Mouse (Mus musculus): ENCODE results near the gene BC024978. TPM values are rescaled to one million over a fixed set of nuclear protein-coding genes. Genes with fewer than 3 reads are reported as not detected.

Gene BC024978
- polyA plus RNA-seq, 2 experiments, result 0.56 to 1.9 TPM

DNA sequence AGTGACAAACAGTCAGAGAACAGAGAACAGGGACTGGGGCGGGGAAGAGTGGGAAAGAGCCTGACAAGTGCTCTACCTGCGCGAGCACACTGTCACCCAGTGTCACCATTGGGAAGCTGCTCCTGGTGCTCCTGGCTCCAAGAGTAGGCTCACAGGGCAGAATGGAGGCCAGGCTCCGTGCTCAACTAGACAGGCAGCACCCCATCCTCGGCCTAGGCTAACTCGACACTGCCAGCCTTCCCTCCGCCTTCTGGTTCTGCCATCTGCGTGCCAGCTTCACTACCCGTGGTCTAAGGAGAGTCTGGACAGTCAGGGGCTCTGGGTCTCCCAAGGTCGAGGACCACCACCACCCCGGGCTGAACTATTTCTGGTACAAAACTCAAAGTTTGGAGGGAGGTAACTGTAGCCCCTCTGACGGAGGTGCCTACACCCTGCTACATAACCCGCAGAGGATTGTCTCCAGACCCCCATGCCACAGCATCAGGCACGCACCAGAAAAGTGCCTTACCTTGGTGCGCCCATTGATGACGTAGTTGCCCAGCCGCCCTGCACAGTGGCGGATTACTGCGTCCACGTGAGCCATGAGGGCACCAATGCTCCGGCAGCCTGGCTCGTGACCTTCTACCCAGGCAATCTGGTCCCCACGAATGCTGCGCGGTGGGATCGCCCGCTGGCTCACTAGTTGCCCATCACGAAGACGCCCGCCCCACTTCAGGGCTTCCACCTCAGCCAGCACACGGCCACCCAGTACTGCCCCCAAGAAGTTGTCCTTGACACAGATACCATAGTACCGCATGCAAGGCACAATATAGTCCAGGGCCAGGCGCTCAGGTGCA lies 31.3 kb upstream of the BC024978 start:
- 84% methylated on average over 33 of the region's 33 CpGs for WGBS (ENCODE audit: insufficient replicate concordance)
- Histone ChIP-seq H3K4me2 (ENCODE audit: low read depth) (peak overlapping the region; percentile 8; the same call in 1 of the 2 replicates), H3K4me1 (replicated peaks; ENCODE audit: control insufficient read depth in 2 of 2, insufficient read depth in 2 of 2, low read length in 1 of 2) (peaks cover 0 to 19% of the 10 kb centered on the region in 2 experiments; a peak in 3 of 4 replicates), H3K36me3 (replicated peaks; ENCODE audit: control insufficient read depth, insufficient read depth, low read depth) (no peaks in the 10 kb centered on the region), H3K9ac (replicated peaks) (no peak overlapping the region), H3K9me3 (ENCODE audit: control insufficient read depth, low read length) (no peaks in the 10 kb centered on the region), H3K27ac (no peak overlapping the region), H3K4me3 (ENCODE audit: insufficient read depth in 1 of 2, low read depth in 2 of 2, low read length in 2 of 2) (no peak overlapping the region), H3K27me3 (ENCODE audit: control insufficient read depth, insufficient read depth, low read length) (no peaks in the 10 kb centered on the region)
- TF ChIP-seq CTCF (IDR thresholded peaks at IDR 0.05; ENCODE audit: low read depth), result no peak
- TF ChIP-seq EP300 (IDR thresholded peaks at IDR 0.05; ENCODE audit: low read depth), result no peak
- ATAC-seq (ENCODE audit: insufficient read depth) (no peak), DNase-seq (ENCODE audit: low read depth in 3 of 3, low spot score in 3 of 3) (no peak)

DNA sequence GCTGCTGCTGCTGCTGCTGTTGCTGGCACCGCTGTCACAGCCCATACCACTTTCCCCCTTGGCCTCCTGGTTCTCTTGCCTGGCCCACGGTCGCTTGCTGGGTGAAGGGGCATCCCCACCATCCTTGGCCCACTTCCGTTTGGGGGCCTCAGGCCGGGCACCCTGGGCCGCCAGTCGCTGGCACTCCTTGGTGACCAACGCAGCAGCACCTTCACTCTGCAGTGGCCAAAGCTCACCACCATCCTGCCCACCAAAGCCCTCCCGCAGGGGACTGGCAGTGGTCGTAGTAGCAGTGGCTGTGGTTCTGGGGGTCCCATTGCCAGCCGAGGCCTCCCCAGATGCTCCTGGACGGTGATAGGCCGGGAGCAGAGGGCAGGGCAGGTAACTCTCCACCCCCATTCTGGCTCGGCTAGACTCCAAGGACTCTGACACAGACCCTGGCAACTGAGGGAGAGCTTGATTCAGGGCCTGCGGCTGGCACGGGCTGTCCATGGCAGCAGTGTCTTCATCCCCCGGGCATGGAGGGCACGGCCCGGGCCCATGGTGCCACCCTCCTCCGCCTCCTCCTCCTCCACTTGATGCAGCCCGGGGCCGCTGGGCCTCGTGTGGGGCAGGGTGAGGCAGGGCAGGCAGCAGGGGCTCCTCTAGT lies 30.4 kb upstream of the BC024978 start:
- DNase-seq (ENCODE audit: low read depth in 3 of 3, low spot score in 3 of 3) (no peak), ATAC-seq (ENCODE audit: insufficient read depth) (no peak)
- H3K4me1 ChIP-seq (replicated peaks; ENCODE audit: control insufficient read depth in 2 of 2, insufficient read depth in 2 of 2, low read length in 1 of 2), result peaks cover 0 to 18% of the 10 kb centered on the region in 2 experiments; a peak in 3 of 4 replicates
- peak overlapping the region; percentile 53; the same call in 1 of the 2 replicates for H3K27ac ChIP-seq
- H3K4me2 ChIP-seq (ENCODE audit: low read depth), result peak overlapping the region; percentile 78
- WGBS (ENCODE audit: insufficient replicate concordance), result 79% methylated on average over 23 of the region's 23 CpGs
- H3K9ac ChIP-seq (replicated peaks), result peak overlapping the region; percentile 74; the same call in 1 of the 2 replicates
- H3K9me3 ChIP-seq (ENCODE audit: control insufficient read depth, low read length), result no peaks in the 10 kb centered on the region
- peak overlapping the region; percentile 77 to 81; a peak in 3 of 4 replicates for H3K4me3 ChIP-seq (ENCODE audit: insufficient read depth in 1 of 2, low read depth in 2 of 2, low read length in 2 of 2)
- H3K36me3 ChIP-seq (replicated peaks; ENCODE audit: control insufficient read depth, insufficient read depth, low read depth), result no peaks in the 10 kb centered on the region
- H3K27me3 ChIP-seq (ENCODE audit: control insufficient read depth, insufficient read depth, low read length), result no peaks in the 10 kb centered on the region
- TF ChIP-seq EP300 (IDR thresholded peaks at IDR 0.05; ENCODE audit: low read depth) (no peak), CTCF (IDR thresholded peaks at IDR 0.05; ENCODE audit: low read depth) (no peak)

DNA sequence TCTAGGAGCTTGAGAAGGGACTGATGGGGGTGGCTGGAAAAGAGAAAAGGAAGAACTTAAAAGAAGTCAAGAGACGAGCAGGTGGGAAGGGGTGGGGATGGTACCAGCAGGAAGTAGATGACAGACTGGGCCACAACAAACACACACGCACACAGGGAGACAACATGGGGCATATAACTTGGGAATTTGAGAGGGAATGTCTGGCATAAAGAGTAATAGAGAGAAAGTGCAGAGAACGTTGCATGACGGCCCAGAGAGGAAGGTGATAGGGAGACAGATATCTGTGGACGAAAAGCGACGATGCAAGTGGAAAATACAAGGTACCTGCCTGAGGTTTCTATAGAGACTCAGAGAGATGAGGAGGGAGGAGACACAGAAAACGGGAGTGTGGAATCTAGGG lies 29.9 kb upstream of the BC024978 start:
- Histone ChIP-seq H3K27me3 (ENCODE audit: control insufficient read depth, insufficient read depth, low read length) (no peaks in the 10 kb centered on the region), H3K9me3 (ENCODE audit: control insufficient read depth, low read length) (no peaks in the 10 kb centered on the region), H3K27ac (peak overlapping the region; percentile 53), H3K4me1 (replicated peaks; ENCODE audit: control insufficient read depth in 2 of 2, insufficient read depth in 2 of 2, low read length in 1 of 2) (peaks cover 0 to 13% of the 10 kb centered on the region in 2 experiments; a peak in 3 of 4 replicates), H3K4me2 (ENCODE audit: low read depth) (peak overlapping the region; percentile 78), H3K36me3 (replicated peaks; ENCODE audit: control insufficient read depth, insufficient read depth, low read depth) (no peaks in the 10 kb centered on the region), H3K4me3 (ENCODE audit: insufficient read depth in 1 of 2, low read depth in 2 of 2, low read length in 2 of 2) (peak overlapping the region; percentile 77 to 81), H3K9ac (replicated peaks) (peak overlapping the region; percentile 74)
- ATAC-seq (ENCODE audit: insufficient read depth) (no peak), DNase-seq (ENCODE audit: low read depth in 3 of 3, low spot score in 3 of 3) (no peak)
- TF ChIP-seq EP300 (IDR thresholded peaks at IDR 0.05; ENCODE audit: low read depth) (no peak), CTCF (IDR thresholded peaks at IDR 0.05; ENCODE audit: low read depth) (no peak)
- 1% methylated on average over 8 of the region's 8 CpGs for WGBS (ENCODE audit: insufficient replicate concordance)

DNA sequence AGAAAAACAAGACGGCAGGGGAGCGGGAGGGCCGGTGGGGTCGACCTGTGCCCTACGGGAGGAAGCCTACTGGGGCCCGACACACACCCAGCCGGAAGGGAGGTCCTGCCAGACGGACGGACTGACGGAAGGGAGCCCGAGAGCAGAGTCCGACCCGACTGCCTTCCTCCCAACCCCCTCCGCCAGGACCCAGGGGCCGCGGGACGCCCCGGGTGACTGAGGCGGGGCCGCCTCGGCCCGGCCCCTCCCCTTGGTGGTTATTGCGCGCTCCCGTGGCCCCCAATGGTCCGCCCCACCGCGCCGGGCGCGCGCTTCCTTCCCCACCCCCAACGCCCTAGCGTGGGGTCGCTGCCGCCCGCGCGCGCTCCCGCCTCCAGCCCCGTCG lies 29.4 kb upstream of the BC024978 start:
- Histone ChIP-seq H3K9me3 (ENCODE audit: control insufficient read depth, low read length) (no peaks in the 10 kb centered on the region), H3K9ac (replicated peaks) (peak overlapping the region; percentile 74), H3K4me2 (ENCODE audit: low read depth) (peak overlapping the region; percentile 78), H3K4me3 (ENCODE audit: insufficient read depth in 1 of 2, low read depth in 2 of 2, low read length in 2 of 2) (peak overlapping the region; percentile 77 to 81), H3K27ac (peak overlapping the region; percentile 53), H3K36me3 (replicated peaks; ENCODE audit: control insufficient read depth, insufficient read depth, low read depth) (no peaks in the 10 kb centered on the region), H3K4me1 (replicated peaks; ENCODE audit: control insufficient read depth in 2 of 2, insufficient read depth in 2 of 2, low read length in 1 of 2) (peaks cover 0 to 12% of the 10 kb centered on the region in 2 experiments; a peak in 3 of 4 replicates), H3K27me3 (ENCODE audit: control insufficient read depth, insufficient read depth, low read length) (no peaks in the 10 kb centered on the region)
- no peak for TF ChIP-seq CTCF (IDR thresholded peaks at IDR 0.05; ENCODE audit: low read depth)
- no peak for TF ChIP-seq EP300 (IDR thresholded peaks at IDR 0.05; ENCODE audit: low read depth)
- ATAC-seq (ENCODE audit: insufficient read depth) (peak; percentile 75), DNase-seq (ENCODE audit: low read depth in 3 of 3, low spot score in 3 of 3) (peak; percentile 59 to 67 (median 66))
- WGBS (ENCODE audit: insufficient replicate concordance), result 2% methylated on average over 32 of the region's 43 CpGs
